Mouse (Mus musculus): ENCODE measurements at regions not wholly inside any gene's neighbourhood (a gene's known extent, or its start where the extent isn't known, plus 50 kb on each side); places are given as distances from the start of the nearest gene placed in this dataset.

GRCm38 (mm10) chr3:39776278-39777039 is 754.6 kb upstream of the Intu start:
- 92% methylated on average over 7 of the region's 7 CpGs for WGBS
- no peak for ATAC-seq (replicated peaks)

GRCm38 (mm10) chr3:39779690-39780218 is 751.3 kb upstream of the Intu start:
- Histone ChIP-seq H3K4me3 (no peak overlapping the region), H3K27ac (0 out of 2 replicates have a peak overlapping the region, but pooled peaks have one; percentile 2), H3K27me3 (replicated peaks) (no peaks in the 10 kb centered on the region), H3K9ac (no peak overlapping the region), H3K4me1 (peaks cover 9% of the 10 kb centered on the region; the same call in 1 of the 2 replicates), H3K36me3 (replicated peaks) (no peaks in the 10 kb centered on the region), H3K9me3 (no peaks in the 10 kb centered on the region), H3K4me2 (no peak overlapping the region)
- 22% methylated on average over 6 of the region's 6 CpGs for WGBS
- peak; percentile 62 for ATAC-seq (replicated peaks)

More at GRCm38 (mm10) chr3:39776278-39777039, 754.6 kb upstream of the Intu start:
- Histone ChIP-seq H3K4me2 (no peak overlapping the region), H3K4me3 (no peak overlapping the region), H3K9me3 (no peaks in the 10 kb centered on the region), H3K27me3 (replicated peaks) (no peaks in the 10 kb centered on the region), H3K27ac (no peak overlapping the region), H3K9ac (no peak overlapping the region), H3K36me3 (replicated peaks) (no peaks in the 10 kb centered on the region), H3K4me1 (peaks cover 9% of the 10 kb centered on the region; the same call in 1 of the 2 replicates)

GRCm38 (mm10) chr3:39780270-39780669 is 750.8 kb upstream of the Intu start:
- ATAC-seq (replicated peaks) = 0 out of 2 replicates have a peak, but pooled peaks have one; percentile 15
- Histone ChIP-seq H3K9me3 (no peaks in the 10 kb centered on the region), H3K36me3 (replicated peaks) (no peaks in the 10 kb centered on the region), H3K9ac (no peak overlapping the region), H3K4me1 (peaks cover 9% of the 10 kb centered on the region; the same call in 1 of the 2 replicates), H3K4me3 (no peak overlapping the region), H3K27ac (no peak overlapping the region), H3K4me2 (no peak overlapping the region), H3K27me3 (replicated peaks) (no peaks in the 10 kb centered on the region)
- WGBS = 49% methylated on average over 5 of the region's 5 CpGs

GRCm38 (mm10) chr3:39784901-39785300 is 746.2 kb upstream of the Intu start:
- no peak for ATAC-seq (replicated peaks)
- Histone ChIP-seq H3K27ac (no peak overlapping the region), H3K4me2 (no peak overlapping the region), H3K36me3 (replicated peaks) (no peaks in the 10 kb centered on the region), H3K9me3 (no peaks in the 10 kb centered on the region), H3K4me1 (peaks cover 5% of the 10 kb centered on the region; the same call in 1 of the 2 replicates), H3K27me3 (replicated peaks) (no peaks in the 10 kb centered on the region), H3K4me3 (no peak overlapping the region), H3K9ac (no peak overlapping the region)
- WGBS = 91% methylated on average over 2 of the region's 2 CpGs

GRCm38 (mm10) chr3:39809586-39809985 is 721.5 kb upstream of the Intu start:
- Histone ChIP-seq H3K4me3 (no peak overlapping the region), H3K9ac (no peak overlapping the region), H3K27me3 (replicated peaks) (no peaks in the 10 kb centered on the region), H3K36me3 (replicated peaks) (no peaks in the 10 kb centered on the region), H3K4me1 (no peaks in the 10 kb centered on the region), H3K27ac (no peak overlapping the region), H3K4me2 (no peak overlapping the region), H3K9me3 (no peaks in the 10 kb centered on the region)
- 84% methylated on average over 1 of the region's 1 CpGs for WGBS
- ATAC-seq (replicated peaks) = no peak

GRCm38 (mm10) chr3:39814814-39815213 is 716.3 kb upstream of the Intu start:
- no peaks in the 10 kb centered on the region for H3K4me1 ChIP-seq
- no peak overlapping the region for H3K9ac ChIP-seq
- no peaks in the 10 kb centered on the region for H3K36me3 ChIP-seq (replicated peaks)
- ATAC-seq (replicated peaks) = peak; percentile 76
- WGBS = 23% methylated on average over 6 of the region's 6 CpGs
- no peak overlapping the region for H3K4me2 ChIP-seq
- no peak overlapping the region for H3K27ac ChIP-seq
- no peaks in the 10 kb centered on the region for H3K27me3 ChIP-seq (replicated peaks)
- no peaks in the 10 kb centered on the region for H3K9me3 ChIP-seq
- no peak overlapping the region for H3K4me3 ChIP-seq

GRCm38 (mm10) chr3:39830488-39831056 is 700.5 kb upstream of the Intu start:
- no peak overlapping the region for H3K9ac ChIP-seq
- no peaks in the 10 kb centered on the region for H3K4me1 ChIP-seq
- H3K4me3 ChIP-seq = no peak overlapping the region
- no peaks in the 10 kb centered on the region for H3K27me3 ChIP-seq (replicated peaks)
- 84% methylated on average over 8 of the region's 8 CpGs for WGBS
- no peaks in the 10 kb centered on the region for H3K9me3 ChIP-seq
- no peak overlapping the region for H3K4me2 ChIP-seq
- H3K36me3 ChIP-seq (replicated peaks) = no peaks in the 10 kb centered on the region
- no peak for ATAC-seq (replicated peaks)
- no peak overlapping the region for H3K27ac ChIP-seq

- WGBS = 47% methylated on average over 6 of the region's 6 CpGs
- Histone ChIP-seq H3K4me2 (no peak overlapping the region), H3K36me3 (replicated peaks) (no peaks in the 10 kb centered on the region), H3K27me3 (replicated peaks) (no peaks in the 10 kb centered on the region), H3K9ac (no peak overlapping the region), H3K4me3 (no peak overlapping the region), H3K4me1 (no peaks in the 10 kb centered on the region), H3K27ac (no peak overlapping the region), H3K9me3 (no peaks in the 10 kb centered on the region)
- peak; percentile 87 for ATAC-seq (replicated peaks)
Observed at GRCm38 (mm10) chr3:39838377-39839145, 692.5 kb upstream of the Intu start.

GRCm38 (mm10) chr3:39840946-39841345 is 690.1 kb upstream of the Intu start:
- H3K4me2 ChIP-seq = no peak overlapping the region
- no peaks in the 10 kb centered on the region for H3K4me1 ChIP-seq
- no peaks in the 10 kb centered on the region for H3K27me3 ChIP-seq (replicated peaks)
- no peak overlapping the region for H3K4me3 ChIP-seq
- H3K9ac ChIP-seq = no peak overlapping the region
- WGBS = 85% methylated on average over 5 of the region's 5 CpGs
- ATAC-seq (replicated peaks) = no peak
- no peak overlapping the region for H3K27ac ChIP-seq
- H3K36me3 ChIP-seq (replicated peaks) = no peaks in the 10 kb centered on the region
- H3K9me3 ChIP-seq = no peaks in the 10 kb centered on the region

- no peaks in the 10 kb centered on the region for H3K4me1 ChIP-seq
- H3K27me3 ChIP-seq (replicated peaks) = no peaks in the 10 kb centered on the region
- H3K36me3 ChIP-seq (replicated peaks) = no peaks in the 10 kb centered on the region
- ATAC-seq (replicated peaks) = no peak
- H3K9ac ChIP-seq = no peak overlapping the region
- H3K4me2 ChIP-seq = no peak overlapping the region
- no peaks in the 10 kb centered on the region for H3K9me3 ChIP-seq
- no peak overlapping the region for H3K4me3 ChIP-seq
- no peak overlapping the region for H3K27ac ChIP-seq
- WGBS = 95% methylated on average over 2 of the region's 2 CpGs
Observed at GRCm38 (mm10) chr3:39845123-39845522, 686.0 kb upstream of the Intu start.

GRCm38 (mm10) chr3:39848829-39849228 is 682.3 kb upstream of the Intu start:
- Histone ChIP-seq H3K27me3 (replicated peaks) (no peaks in the 10 kb centered on the region), H3K9me3 (no peaks in the 10 kb centered on the region), H3K4me1 (no peaks in the 10 kb centered on the region), H3K27ac (no peak overlapping the region), H3K4me3 (no peak overlapping the region), H3K36me3 (replicated peaks) (no peaks in the 10 kb centered on the region), H3K9ac (no peak overlapping the region), H3K4me2 (no peak overlapping the region)
- WGBS = 94% methylated on average over 6 of the region's 6 CpGs
- ATAC-seq (replicated peaks) = no peak

- no peak overlapping the region for H3K27ac ChIP-seq
- H3K36me3 ChIP-seq (replicated peaks) = no peaks in the 10 kb centered on the region
- H3K27me3 ChIP-seq (replicated peaks) = no peaks in the 10 kb centered on the region
- H3K4me1 ChIP-seq = no peaks in the 10 kb centered on the region
- 0 out of 2 replicates have a peak, but pooled peaks have one; percentile 24 for ATAC-seq (replicated peaks)
- H3K9ac ChIP-seq = no peak overlapping the region
- WGBS = 30% methylated on average over 9 of the region's 9 CpGs
- no peaks in the 10 kb centered on the region for H3K9me3 ChIP-seq
- H3K4me3 ChIP-seq = no peak overlapping the region
- no peak overlapping the region for H3K4me2 ChIP-seq
Observed at GRCm38 (mm10) chr3:39857214-39857839, 673.8 kb upstream of the Intu start.
